Mouse (Mus musculus): ENCODE measurements around the gene Ttf2. TPM values are rescaled to one million over a fixed set of nuclear protein-coding genes. Genes with fewer than 3 reads are reported as not detected.

Ttf2 gene
- total and polyA plus RNA-seq, 2 experiments from 2014 or later = 4.4 to 13.5 TPM

- Histone ChIP-seq H3K9me3 (replicated peaks; ENCODE audit: control insufficient read depth, low read length) (no peaks in the 10 kb centered on the region), H3K4me3 (ENCODE audit: low read depth, low read length) (no peak overlapping the region), H3K27ac (ENCODE audit: low read depth) (no peak overlapping the region), H3K9ac (replicated peaks; ENCODE audit: low read depth, low read length) (no peak overlapping the region), H3K36me3 (replicated peaks; ENCODE audit: control insufficient read depth, insufficient read depth, low read length) (no peaks in the 10 kb centered on the region), H3K4me1 (ENCODE audit: control insufficient read depth, insufficient read depth) (peaks cover 5% of the 10 kb centered on the region; the same call in 1 of the 2 replicates), H3K4me2 (ENCODE audit: low read depth, low read length) (no peak overlapping the region), H3K27me3 (ENCODE audit: control insufficient read depth, insufficient read depth, low read length) (no peaks in the 10 kb centered on the region)
- DNase-seq (ENCODE audit: low spot score) = no peak
- no peak for ATAC-seq (ENCODE audit: insufficient read depth, low read depth)
- 52% methylated on average over 5 of the region's 5 CpGs for WGBS
- no peak for TF ChIP-seq CTCF (IDR thresholded peaks at IDR 0.05; ENCODE audit: low read depth)
- no peak for TF ChIP-seq EP300 (IDR thresholded peaks at IDR 0.05; ENCODE audit: low read depth)
Measured at GRCm38 (mm10) chr3:101007112-101007782, 37.8 kb upstream of the Ttf2 start.

GRCm38 (mm10) chr3:101005392-101005791 is 35.9 kb upstream of the Ttf2 start:
- no peak overlapping the region for H3K27ac ChIP-seq (ENCODE audit: low read depth)
- H3K4me3 ChIP-seq (ENCODE audit: low read depth, low read length) = no peak overlapping the region
- WGBS = 50% methylated on average over 6 of the region's 6 CpGs
- H3K36me3 ChIP-seq (replicated peaks; ENCODE audit: control insufficient read depth, insufficient read depth, low read length) = no peaks in the 10 kb centered on the region
- TF ChIP-seq CTCF (IDR thresholded peaks at IDR 0.05; ENCODE audit: low read depth) (no peak), EP300 (IDR thresholded peaks at IDR 0.05; ENCODE audit: low read depth) (no peak)
- no peak overlapping the region for H3K4me2 ChIP-seq (ENCODE audit: low read depth, low read length)
- no peaks in the 10 kb centered on the region for H3K27me3 ChIP-seq (ENCODE audit: control insufficient read depth, insufficient read depth, low read length)
- DNase-seq (ENCODE audit: low spot score) (no peak), ATAC-seq (ENCODE audit: insufficient read depth, low read depth) (no peak)
- no peaks in the 10 kb centered on the region for H3K9me3 ChIP-seq (replicated peaks; ENCODE audit: control insufficient read depth, low read length)
- H3K9ac ChIP-seq (replicated peaks; ENCODE audit: low read depth, low read length) = no peak overlapping the region
- no peaks in the 10 kb centered on the region for H3K4me1 ChIP-seq (ENCODE audit: control insufficient read depth, insufficient read depth)

GRCm38 (mm10) chr3:101003575-101004356 is 34.3 kb upstream of the Ttf2 start:
- no peak for ATAC-seq (ENCODE audit: insufficient read depth, low read depth)
- no peaks in the 10 kb centered on the region for H3K9me3 ChIP-seq (replicated peaks; ENCODE audit: control insufficient read depth, low read length)
- H3K36me3 ChIP-seq (replicated peaks; ENCODE audit: control insufficient read depth, insufficient read depth, low read length) = no peaks in the 10 kb centered on the region
- no peak for DNase-seq (ENCODE audit: low spot score)
- 81% methylated on average over 15 of the region's 15 CpGs for WGBS
- no peaks in the 10 kb centered on the region for H3K27me3 ChIP-seq (ENCODE audit: control insufficient read depth, insufficient read depth, low read length)
- H3K4me1 ChIP-seq (ENCODE audit: control insufficient read depth, insufficient read depth) = no peaks in the 10 kb centered on the region
- no peak overlapping the region for H3K4me2 ChIP-seq (ENCODE audit: low read depth, low read length)
- no peak overlapping the region for H3K27ac ChIP-seq (ENCODE audit: low read depth)
- no peak overlapping the region for H3K4me3 ChIP-seq (ENCODE audit: low read depth, low read length)
- no peak overlapping the region for H3K9ac ChIP-seq (replicated peaks; ENCODE audit: low read depth, low read length)
- TF ChIP-seq CTCF (IDR thresholded peaks at IDR 0.05; ENCODE audit: low read depth) (no peak), EP300 (IDR thresholded peaks at IDR 0.05; ENCODE audit: low read depth) (no peak)

- Histone ChIP-seq H3K36me3 (replicated peaks; ENCODE audit: control insufficient read depth, insufficient read depth, low read length) (no peaks in the 10 kb centered on the region), H3K9me3 (replicated peaks; ENCODE audit: control insufficient read depth, low read length) (no peaks in the 10 kb centered on the region), H3K27me3 (ENCODE audit: control insufficient read depth, insufficient read depth, low read length) (no peaks in the 10 kb centered on the region), H3K4me3 (ENCODE audit: low read depth, low read length) (no peak overlapping the region), H3K9ac (replicated peaks; ENCODE audit: low read depth, low read length) (no peak overlapping the region), H3K27ac (ENCODE audit: low read depth) (no peak overlapping the region), H3K4me1 (ENCODE audit: control insufficient read depth, insufficient read depth) (peaks cover 4% of the 10 kb centered on the region; the same call in 1 of the 2 replicates), H3K4me2 (ENCODE audit: low read depth, low read length) (no peak overlapping the region)
- 24% methylated on average over 2 of the region's 2 CpGs for WGBS
- ATAC-seq (ENCODE audit: insufficient read depth, low read depth) = no peak
- TF ChIP-seq CTCF (IDR thresholded peaks at IDR 0.05; ENCODE audit: low read depth) = no peak
- no peak for TF ChIP-seq EP300 (IDR thresholded peaks at IDR 0.05; ENCODE audit: low read depth)
- DNase-seq (ENCODE audit: low spot score) = no peak
Measured at GRCm38 (mm10) chr3:100999732-101000131, 30.3 kb upstream of the Ttf2 start.

GRCm38 (mm10) chr3:100998904-100999340 is 29.5 kb upstream of the Ttf2 start:
- no peaks in the 10 kb centered on the region for H3K27me3 ChIP-seq (ENCODE audit: control insufficient read depth, insufficient read depth, low read length)
- ATAC-seq (ENCODE audit: insufficient read depth, low read depth) = peak; percentile 60

More at GRCm38 (mm10) chr3:100998904-100999340, 29.5 kb upstream of the Ttf2 start:
- DNase-seq (ENCODE audit: low spot score) = peak; percentile 74
- Histone ChIP-seq H3K4me1 (ENCODE audit: control insufficient read depth, insufficient read depth) (peaks cover 9% of the 10 kb centered on the region), H3K9ac (replicated peaks; ENCODE audit: low read depth, low read length) (no peak overlapping the region), H3K9me3 (replicated peaks; ENCODE audit: control insufficient read depth, low read length) (no peaks in the 10 kb centered on the region), H3K4me3 (ENCODE audit: low read depth, low read length) (no peak overlapping the region), H3K4me2 (ENCODE audit: low read depth, low read length) (no peak overlapping the region), H3K27ac (ENCODE audit: low read depth) (peak overlapping the region; percentile 32; the same call in 1 of the 2 replicates), H3K36me3 (replicated peaks; ENCODE audit: control insufficient read depth, insufficient read depth, low read length) (no peaks in the 10 kb centered on the region)
- peak; percentile 81 for TF ChIP-seq CTCF (IDR thresholded peaks at IDR 0.05; ENCODE audit: low read depth)
- no peak for TF ChIP-seq EP300 (IDR thresholded peaks at IDR 0.05; ENCODE audit: low read depth)
- 19% methylated on average over 6 of the region's 6 CpGs for WGBS

All from heart, postnatal 0 days (tissue).